Mouse (Mus musculus) small intestine, adult 2 months (tissue): Measurements from ENCODE around the gene Bak1.

ENCODE experiments used
- CTCF ChIP-seq: fragments of 200-500 bp; IDR thresholded peaks from 2 replicates; pipeline ENCODE4 v1.5.1; 2012; ENCODE audit warnings: low read depth, mild to moderate bottlenecking, control low read depth, inconsistent platforms, low read length, moderate library complexity, mixed read lengths; ENCODE audit not compliant: insufficient replicate concordance, insufficient read length; ENCODE audit errors: extremely low read depth
- POLR2A ChIP-seq: fragments of 200-500 bp; IDR thresholded peaks from 2 replicates; pipeline ENCODE4 v1.6.1; 2012; ENCODE audit warnings: low read depth, mild to moderate bottlenecking, control low read depth, inconsistent platforms, low read length, moderate library complexity

DNA sequence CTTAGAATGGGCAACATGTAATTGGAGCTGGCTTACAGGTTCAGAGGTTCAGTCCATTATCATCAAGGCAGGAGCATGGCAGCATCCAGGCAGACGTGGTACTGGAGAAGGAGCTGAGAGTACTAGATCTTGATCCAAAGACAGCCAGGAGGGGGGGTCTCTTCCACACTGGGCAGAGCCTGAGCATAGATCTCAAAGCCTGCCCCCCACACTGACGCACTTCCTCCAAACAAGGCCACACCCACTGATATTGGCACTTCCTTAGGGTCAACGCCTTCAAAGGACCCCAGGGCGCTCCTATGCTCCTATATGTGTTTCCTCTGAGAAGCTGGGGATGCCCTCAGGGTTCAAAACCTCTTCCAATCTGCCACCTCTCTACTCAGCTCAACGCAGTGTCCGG lies 33.8 kb downstream of the Bak1 start:
- TF ChIP-seq POLR2A (no peak), CTCF (no peak)
